Mouse (Mus musculus): ENCODE measurements around the gene Tbc1d24.

Tbc1d24 gene

DNA sequence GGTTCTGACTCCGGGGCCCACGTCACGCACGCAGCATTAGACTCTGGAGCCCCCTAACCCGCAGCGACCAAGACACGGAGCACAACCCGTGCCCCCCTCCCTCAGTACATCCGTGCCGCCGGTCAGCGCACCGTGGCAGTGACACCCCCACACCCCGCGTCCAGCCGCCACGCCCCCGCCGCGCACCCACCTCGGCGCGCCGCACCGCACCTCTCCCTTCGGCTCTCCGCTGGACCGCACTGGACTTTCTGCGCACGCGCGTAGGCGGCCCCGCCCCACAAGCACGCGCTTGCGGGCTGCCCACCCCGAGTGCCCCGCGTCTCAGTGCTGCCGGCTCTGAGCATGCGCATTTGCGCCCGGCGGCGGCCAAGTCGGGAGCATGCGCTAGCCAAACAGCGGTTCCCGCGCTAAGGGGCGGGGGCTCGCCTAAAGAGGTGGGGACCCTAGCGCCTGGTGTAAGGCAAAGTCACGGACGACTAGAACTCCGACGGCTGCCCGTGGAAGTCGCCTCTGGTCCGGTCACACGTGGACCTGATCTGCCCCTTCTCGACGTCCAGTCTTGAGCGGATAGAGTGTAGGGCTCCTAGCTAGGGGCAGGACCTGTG is at the start of gene Tbc1d24:
Gene Tbc1d24 (minus strand): TSS at position 279 of the 605 bp plus-strand sequence.
- peak; percentile 85 to 87 for DNase-seq

DNA sequence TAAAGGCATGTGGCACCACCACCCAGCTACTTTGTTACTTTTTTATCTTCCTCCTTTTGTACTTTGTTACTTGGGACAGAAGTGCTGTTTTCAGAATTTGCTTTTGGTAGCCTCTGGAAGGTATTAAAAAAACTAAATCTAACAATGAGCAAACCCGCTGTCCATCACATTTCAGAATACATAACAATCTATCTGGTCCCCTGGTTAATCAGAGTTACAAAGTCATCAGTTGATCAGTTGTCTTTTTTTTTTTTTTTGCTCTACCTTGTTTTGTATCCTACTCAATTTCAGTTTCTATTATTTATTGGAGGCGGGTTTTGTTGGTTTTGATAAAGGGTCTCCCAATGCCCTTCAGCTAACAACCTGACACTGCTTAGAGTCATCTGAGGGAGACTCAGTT is 47.0 kb upstream of the Tbc1d24 start:
- DNase-seq = no peak

GRCm38 (mm10) chr17:24251320-24252069 is 46.1 kb upstream of the Tbc1d24 start, which contains the start of gene Ccnf:
TSS of gene Ccnf (minus strand) at chr17:24251484.
- peak; percentile 92 to 93 for DNase-seq

- no peak for DNase-seq
These were observed 45.6 kb upstream of the Tbc1d24 start for GRCm38 (mm10) chr17:24250988-24251319.

DNA sequence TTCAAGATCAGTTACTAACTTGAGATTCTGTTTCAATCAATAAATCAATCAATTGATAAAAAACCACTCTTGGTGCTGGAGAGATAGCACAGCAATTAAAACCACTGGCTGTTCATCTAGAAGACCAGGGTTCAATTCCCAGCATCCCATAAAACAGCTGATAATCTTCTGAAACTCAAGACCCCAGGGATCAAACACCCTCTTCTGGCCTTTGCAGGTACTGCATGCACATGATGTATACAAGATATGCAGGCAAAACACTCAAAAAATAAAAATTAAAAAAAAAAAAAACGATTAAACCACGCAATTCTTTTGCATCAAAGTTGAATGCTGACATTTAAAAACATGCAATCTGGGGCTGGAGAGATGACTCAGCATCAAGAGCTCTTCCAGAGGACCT is 43.3 kb upstream of the Tbc1d24 start:
- DNase-seq = peak; percentile 36 to 51

DNA sequence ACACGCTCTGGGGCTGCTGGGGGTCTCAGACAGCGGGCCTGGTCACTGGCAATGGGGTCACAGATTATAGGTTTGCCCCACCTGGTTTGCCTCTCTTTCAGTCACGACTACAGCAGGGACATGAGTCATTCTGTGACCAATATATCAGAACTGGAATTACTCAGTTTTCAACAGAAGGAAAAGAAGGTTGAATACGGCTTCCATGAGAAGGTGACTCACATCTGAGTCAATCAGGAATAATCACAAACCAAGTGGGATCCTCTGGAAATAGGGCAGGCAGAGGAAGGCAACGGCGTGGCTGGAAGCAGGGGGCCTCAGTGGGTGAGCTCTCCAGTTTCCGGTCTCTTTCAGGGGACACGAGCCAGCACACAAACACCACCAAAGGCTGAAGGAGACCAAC is 38.7 kb upstream of the Tbc1d24 start:
- DNase-seq = no peak

DNA sequence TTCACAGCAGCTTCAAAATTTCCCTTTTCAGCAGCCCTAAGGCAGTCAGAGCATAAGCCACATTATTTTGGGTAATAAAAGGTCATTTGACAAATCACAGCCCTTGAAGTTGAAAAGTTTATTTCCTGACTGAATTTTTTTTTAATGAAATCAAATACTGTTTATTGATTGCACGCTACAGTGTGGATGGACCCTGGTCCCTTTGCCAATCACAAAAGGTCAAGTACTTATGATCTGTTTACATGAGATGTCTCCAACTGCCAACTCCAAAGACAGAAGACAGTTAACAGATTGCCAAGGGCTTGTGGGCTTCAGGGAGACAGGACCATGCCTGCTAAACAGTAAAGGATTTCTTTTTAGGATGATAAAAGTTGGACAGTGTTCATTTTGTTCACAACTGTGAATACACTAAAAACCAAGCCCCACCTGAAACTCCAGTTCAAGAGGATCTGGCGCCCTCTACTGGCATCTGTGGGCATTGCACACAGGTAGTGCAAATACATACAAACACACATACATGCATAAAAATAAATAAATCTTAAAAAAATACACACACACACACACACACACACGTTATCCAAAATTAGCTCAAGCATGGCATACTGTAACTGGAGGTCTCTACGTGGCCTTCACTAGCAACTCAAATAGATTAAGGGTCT is 38.1 kb upstream of the Tbc1d24 start:
- peak; percentile 83 to 85 for DNase-seq

GRCm38 (mm10) chr17:24236921-24237320 is 31.6 kb upstream of the Tbc1d24 start:
- no peak for DNase-seq

GRCm38 (mm10) chr17:24236479-24236878 is 31.1 kb upstream of the Tbc1d24 start:
- no peak for DNase-seq

GRCm38 (mm10) chr17:24227941-24228340 is 22.6 kb upstream of the Tbc1d24 start:
- DNase-seq = no peak

DNA sequence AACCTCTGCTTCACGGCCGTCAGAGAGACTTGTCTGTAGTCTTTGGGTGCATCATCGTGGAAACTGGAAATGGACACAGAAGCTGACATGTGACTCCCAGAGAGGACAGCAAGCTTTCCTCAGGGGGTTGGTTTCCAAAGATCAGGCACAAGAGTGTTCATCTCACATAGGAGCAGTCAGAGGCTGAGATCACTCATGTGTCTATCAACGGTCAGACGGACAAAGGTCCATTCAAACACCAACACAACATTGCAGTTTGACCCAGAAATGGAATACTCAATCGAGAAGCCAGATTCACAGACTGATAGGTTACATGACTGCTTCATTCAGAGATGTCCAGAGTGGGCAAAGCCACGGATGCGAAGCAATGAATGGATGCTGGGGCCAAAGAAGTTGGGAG is 21.4 kb upstream of the Tbc1d24 start:
- DNase-seq = no peak

GRCm38 (mm10) chr17:24225851-24226250 is 20.5 kb upstream of the Tbc1d24 start:
- no peak for DNase-seq

DNA sequence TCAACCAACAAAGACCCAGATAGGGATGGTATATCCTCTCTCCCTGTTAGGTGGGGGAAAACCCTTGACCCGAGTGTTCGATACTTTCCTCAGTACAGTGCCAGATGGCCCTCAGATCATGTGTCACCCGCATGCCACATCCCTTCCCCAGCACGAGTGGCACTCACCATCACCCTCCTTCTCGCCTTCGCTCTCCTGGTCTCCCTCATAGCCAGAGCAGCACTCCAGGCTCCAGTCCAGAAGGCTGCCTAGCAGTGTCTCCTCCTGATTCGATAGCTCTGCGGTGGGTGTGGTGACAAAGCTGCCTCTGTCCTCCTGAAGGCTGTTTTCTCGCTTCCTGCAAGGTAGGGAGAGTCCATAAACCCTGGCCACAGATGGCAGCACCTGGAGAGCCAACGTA is 19.4 kb upstream of the Tbc1d24 start:
- no peak for DNase-seq

DNA sequence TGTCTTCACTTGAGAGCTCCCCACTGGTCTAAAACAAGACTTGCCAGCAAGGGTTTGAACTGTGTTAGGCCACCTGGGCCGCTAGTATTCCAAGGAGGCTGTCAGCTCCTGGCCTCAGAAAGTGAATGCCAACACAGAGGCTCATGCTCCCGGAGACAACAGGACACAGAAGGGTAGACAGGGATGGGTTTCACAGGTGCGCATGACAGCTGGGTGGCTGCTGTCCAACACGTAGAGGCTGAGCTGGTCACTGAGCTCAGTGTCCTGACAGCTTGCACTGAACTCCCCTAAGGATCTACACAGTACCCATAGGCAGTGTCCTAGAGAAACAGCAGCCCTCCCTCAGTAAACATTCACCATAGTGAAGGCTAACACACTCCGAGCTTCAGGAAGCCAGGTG is 18.2 kb upstream of the Tbc1d24 start:
- DNase-seq = no peak

DNA sequence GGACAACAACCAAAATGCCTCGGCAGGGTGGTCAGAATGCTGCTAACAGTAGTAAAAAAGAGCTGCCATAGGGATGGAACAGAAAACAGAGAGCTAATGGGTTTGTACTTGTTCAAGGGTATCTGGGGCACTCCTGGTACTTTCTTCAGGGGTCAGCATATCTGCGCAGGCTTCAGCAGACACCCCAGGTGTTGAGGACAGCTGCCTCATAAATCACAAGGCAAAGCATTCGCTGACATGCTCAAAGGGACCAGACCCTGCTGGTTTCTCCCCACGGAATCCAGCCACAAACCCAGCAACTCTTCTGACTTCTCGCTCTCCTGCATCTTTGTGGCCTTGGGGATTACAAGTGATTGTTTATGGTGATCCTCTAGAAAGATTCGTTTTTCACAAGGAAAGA is 17.3 kb upstream of the Tbc1d24 start:
- no peak for DNase-seq

- DNase-seq = peak; percentile 91 to 94
These were observed 15.4 kb upstream of the Tbc1d24 start, which contains the start of gene Tedc2 for GRCm38 (mm10) chr17:24220435-24221411. TSS of gene Tedc2 (minus strand) at chr17:24220851.

DNA sequence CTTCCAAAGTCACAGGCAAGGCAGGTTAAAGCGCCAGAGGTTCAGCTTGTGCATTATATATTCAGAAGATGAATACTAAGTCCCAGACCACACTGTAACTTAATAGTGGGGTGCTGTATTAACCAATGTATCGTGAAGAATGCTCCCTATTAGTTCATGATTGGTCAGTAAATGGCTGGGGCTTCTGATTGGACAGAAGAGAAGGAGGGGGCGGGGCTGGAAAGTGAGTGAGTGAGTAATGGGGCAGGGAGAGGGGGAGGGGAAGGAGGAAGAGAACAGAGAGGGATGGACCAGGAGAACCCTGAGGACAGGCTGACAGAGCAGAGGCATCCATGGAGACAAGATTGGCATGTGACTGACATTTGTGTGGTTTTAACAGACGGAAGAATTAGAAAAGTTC is 11.5 kb upstream of the Tbc1d24 start:
- no peak for DNase-seq

GRCm38 (mm10) chr17:24213186-24213585 is 7.8 kb upstream of the Tbc1d24 start:
- no peak for DNase-seq

GRCm38 (mm10) chr17:24212441-24213018 is 7.2 kb upstream of the Tbc1d24 start:
- DNase-seq = no peak

DNA sequence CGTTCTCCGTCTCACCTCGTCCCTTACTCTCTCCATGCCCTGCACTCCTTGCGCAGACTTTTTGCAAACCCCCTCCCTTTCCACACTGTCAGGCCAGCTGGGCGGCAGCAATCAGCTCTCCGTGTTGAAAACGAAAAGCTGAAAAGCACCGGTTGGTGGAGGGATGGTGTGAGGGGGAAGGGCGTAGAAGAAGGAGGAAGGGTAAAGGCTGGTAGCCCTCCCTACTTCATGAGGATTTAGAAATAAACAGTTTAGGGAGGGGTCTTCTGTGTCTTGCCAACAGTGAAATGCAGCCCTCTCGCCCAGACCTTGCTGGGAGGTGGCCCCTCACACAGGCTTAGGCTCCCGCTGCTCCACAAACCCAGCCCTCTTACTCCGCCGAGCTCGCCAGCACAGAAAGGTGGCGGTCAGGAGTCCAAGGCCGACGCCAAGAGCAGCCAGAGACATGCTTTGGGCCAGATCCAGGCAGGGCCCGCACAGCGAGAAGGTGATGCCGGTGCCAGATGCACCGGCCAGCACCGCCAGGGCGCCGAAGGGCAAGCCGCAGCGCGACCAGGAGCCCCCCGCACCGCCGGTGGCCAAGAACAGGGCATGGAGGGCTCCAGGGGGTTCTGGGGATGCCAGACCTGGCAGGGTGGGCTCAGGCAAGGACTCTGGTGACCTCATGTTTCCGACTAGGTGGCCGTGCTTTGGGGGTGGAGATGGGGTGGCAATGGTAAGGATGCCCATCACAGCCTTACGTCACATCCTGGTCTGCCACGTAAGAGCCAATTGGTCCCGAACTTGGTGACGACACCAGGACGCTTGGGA is 6.5 kb upstream of the Tbc1d24 start:
- peak; percentile 34 to 36 for DNase-seq

- no peak for DNase-seq
These were observed 5.2 kb upstream of the Tbc1d24 start for GRCm38 (mm10) chr17:24210591-24210990.

- no peak for DNase-seq
These were observed 4.5 kb upstream of the Tbc1d24 start for GRCm38 (mm10) chr17:24209916-24210240.
